Mouse (Mus musculus) lung, postnatal 0 days (tissue): ENCODE results near the gene Gucy2c.

Source experiments
- CTCF ChIP-seq: IDR thresholded peaks from 2 replicates; pipeline ENCODE4 v1.5.1; 2016; ENCODE audit warnings: antibody characterized with exemption, mild to moderate bottlenecking
- EP300 ChIP-seq: IDR thresholded peaks from 2 replicates; pipeline ENCODE4 v1.6.1; 2016; ENCODE audit warnings: antibody characterized with exemption, mild to moderate bottlenecking, control low read depth

DNA sequence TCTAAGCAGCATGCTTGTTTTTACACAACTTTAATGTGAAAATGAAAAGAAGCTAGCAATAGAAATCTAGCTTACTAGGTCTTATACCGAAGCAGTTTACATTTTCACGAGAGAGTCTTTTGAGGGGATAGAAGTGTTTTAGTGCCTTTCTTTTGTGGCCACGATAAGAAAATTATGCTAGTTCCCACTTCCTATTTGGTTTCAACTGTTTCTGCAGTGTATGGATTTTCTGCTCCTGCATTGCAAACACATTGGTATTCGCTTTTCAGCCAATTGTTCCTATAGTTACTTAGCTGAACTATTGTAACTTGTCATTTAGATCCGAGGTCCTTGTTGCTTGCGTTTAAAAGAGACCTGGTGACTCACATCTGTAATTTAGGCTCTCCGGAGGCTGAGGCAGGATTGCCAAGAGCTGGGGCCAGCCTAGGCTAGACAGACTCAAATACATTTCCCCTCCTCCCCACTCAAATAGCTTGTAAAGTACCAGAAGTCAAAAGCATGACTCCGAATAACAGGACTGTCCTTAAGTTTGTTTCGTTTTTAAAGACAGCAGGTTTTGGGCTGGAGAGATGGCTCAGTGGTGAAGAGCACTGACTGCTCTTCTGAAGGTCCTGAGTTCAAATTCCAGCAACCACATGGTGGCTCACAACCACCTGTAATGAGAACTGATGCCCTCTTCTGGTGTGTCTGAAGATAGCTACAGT, 23.3 kb upstream of the Gucy2c start:
- TF ChIP-seq EP300 (no peak), CTCF (no peak)
